Mouse (Mus musculus): ENCODE results near the gene Idh3g. TPM values are rescaled to one million over a fixed set of nuclear protein-coding genes. Genes with fewer than 3 reads are reported as not detected.
"Not testable (repeated sequence)": the region's sequence is repeated elsewhere in the genome, so short reads cannot be mapped to it uniquely, and the experiment has no call there.

The Idh3g gene
- total RNA-seq, 1 experiment from 2014 or later, result 218 TPM

GRCm38 (mm10) chrX:73758611-73759290 lies 27.9 kb downstream of the Idh3g start:
- peak; percentile 44; the same call in 1 of the 2 replicates for ATAC-seq (replicated peaks; ENCODE audit: low read depth, poor library complexity, severe bottlenecking)

GRCm38 (mm10) chrX:73756334-73757140 lies 30.2 kb downstream of the Idh3g start, which contains the start of gene Plxnb3:
TSS of gene Plxnb3 (plus strand) at chrX:73757090.
- ATAC-seq (replicated peaks; ENCODE audit: low read depth, poor library complexity, severe bottlenecking), result no peak

GRCm38 (mm10) chrX:73748977-73749376 lies 37.7 kb downstream of the Idh3g start:
- ATAC-seq (replicated peaks; ENCODE audit: low read depth, poor library complexity, severe bottlenecking), result no peak

GRCm38 (mm10) chrX:73744774-73745481 lies 41.8 kb downstream of the Idh3g start:
- ATAC-seq (replicated peaks; ENCODE audit: low read depth, poor library complexity, severe bottlenecking), result no peak

GRCm38 (mm10) chrX:73739841-73740240 lies 46.9 kb downstream of the Idh3g start:
- not testable (repeated sequence) for ATAC-seq (replicated peaks; ENCODE audit: low read depth, poor library complexity, severe bottlenecking)

- ATAC-seq (replicated peaks; ENCODE audit: low read depth, poor library complexity, severe bottlenecking), result no peak
These were observed 47.5 kb downstream of the Idh3g start for GRCm38 (mm10) chrX:73739151-73739550.

- ATAC-seq (replicated peaks; ENCODE audit: low read depth, poor library complexity, severe bottlenecking), result peak; percentile 60; the same call in 1 of the 2 replicates
These were observed 48.5 kb downstream of the Idh3g start for GRCm38 (mm10) chrX:73738155-73738554.

GRCm38 (mm10) chrX:73730908-73731307 lies 55.8 kb downstream of the Idh3g start:
- ATAC-seq (replicated peaks; ENCODE audit: low read depth, poor library complexity, severe bottlenecking), result no peak

Other genes with a start within 250 kb of the Idh3g start
- 0.78 and 1.0 TPM in 2 replicates for gene Dusp9, start 147.5 kb downstream of the Idh3g start, total RNA-seq (2017)
- 0.18 and 2.0 TPM in 2 replicates for gene Pnck, start 126.8 kb downstream of the Idh3g start, total RNA-seq (2017)
- gene Slc6a8, start 113.7 kb downstream of the Idh3g start, total RNA-seq (2017), result 0.15 and 0.50 TPM in 2 replicates
- 169 and 218 TPM in 2 replicates for gene Bcap31, start 70.7 kb downstream of the Idh3g start, total RNA-seq (2017)
- 12.0 and 16.9 TPM in 2 replicates for gene Abcd1, start 70.3 kb downstream of the Idh3g start, total RNA-seq (2017)
- 0.34 TPM in 1 of 2 replicates, not detected in the other for gene Plxnb3, start 29.8 kb downstream of the Idh3g start, total RNA-seq (2017)
- not detected in 2 replicates for gene Srpk3, start 12.5 kb downstream of the Idh3g start, total RNA-seq (2017)
- 150 and 166 TPM in 2 replicates for gene Ssr4, start 131 bp upstream of the Idh3g start, total RNA-seq (2017)
- gene Pdzd4, start 38.1 kb upstream of the Idh3g start, total RNA-seq (2017), result 3.7 and 5.1 TPM in 2 replicates
- gene Avpr2, start 105.2 kb upstream of the Idh3g start, total RNA-seq (2017), result 0.23 TPM in 1 of 2 replicates, not detected in the other
- 0.37 and 1.4 TPM in 2 replicates for gene L1cam, start 109.2 kb upstream of the Idh3g start, total RNA-seq (2017)
- 22.7 and 28.2 TPM in 2 replicates for gene Arhgap4, start 135.0 kb upstream of the Idh3g start, total RNA-seq (2017)
- gene Naa10, start 135.0 kb upstream of the Idh3g start, total RNA-seq (2017), result 108 and 152 TPM in 2 replicates
- gene Renbp, start 144.0 kb upstream of the Idh3g start, total RNA-seq (2017), result 10.2 and 14.4 TPM in 2 replicates
- 73.4 and 91.9 TPM in 2 replicates for gene Hcfc1, start 179.5 kb upstream of the Idh3g start, total RNA-seq (2017)
- gene Irak1, start 237.0 kb upstream of the Idh3g start, total RNA-seq (2017), result 42.8 and 54.9 TPM in 2 replicates